Mouse (Mus musculus) telencephalon, adult 2 months (tissue): Measurements from ENCODE around the gene Pcdh19.

ENCODE experiments used
- DNase-seq: peaks from one replicate; pipeline ENCODE4 v3.0.0-alpha.2; 2011; ENCODE audit warnings: low read depth, low spot score

Gene Pcdh19

GRCm38 (mm10) chrX:133657308-133658302 lies 31.2 kb downstream of the Pcdh19 start:
- DNase-seq = peak; percentile 15

DNA sequence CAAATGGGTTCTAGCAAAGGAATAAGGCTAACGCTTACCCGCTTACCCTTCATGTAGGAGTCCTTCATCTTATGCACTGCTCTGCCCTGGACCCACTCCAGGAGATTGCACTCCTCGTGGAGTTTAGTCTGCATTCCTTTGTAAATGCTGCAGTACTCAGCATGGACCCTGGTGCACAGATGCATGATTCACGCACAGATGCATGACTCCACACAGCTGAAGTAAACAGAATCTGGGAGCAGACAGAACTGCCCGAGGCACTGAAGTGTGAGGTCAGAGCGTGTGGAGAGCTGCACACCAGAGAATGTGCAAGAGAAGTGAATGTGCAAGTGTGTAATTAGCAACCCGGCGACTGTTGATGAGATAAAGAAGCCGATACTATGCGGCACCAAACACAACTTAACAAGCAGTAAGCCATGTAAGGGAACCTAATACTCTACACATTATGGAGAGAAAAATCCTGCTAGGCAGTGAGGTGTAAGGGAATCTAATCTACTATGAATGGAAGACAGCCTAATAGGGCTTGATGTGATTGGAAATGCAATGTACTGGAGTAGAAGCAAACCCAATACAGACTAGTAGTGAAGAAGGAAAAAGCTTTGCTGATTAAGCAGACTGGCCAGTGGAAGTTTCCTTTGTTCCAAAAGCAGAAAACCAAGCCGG lies 32.8 kb downstream of the Pcdh19 start:
- no peak for DNase-seq

DNA sequence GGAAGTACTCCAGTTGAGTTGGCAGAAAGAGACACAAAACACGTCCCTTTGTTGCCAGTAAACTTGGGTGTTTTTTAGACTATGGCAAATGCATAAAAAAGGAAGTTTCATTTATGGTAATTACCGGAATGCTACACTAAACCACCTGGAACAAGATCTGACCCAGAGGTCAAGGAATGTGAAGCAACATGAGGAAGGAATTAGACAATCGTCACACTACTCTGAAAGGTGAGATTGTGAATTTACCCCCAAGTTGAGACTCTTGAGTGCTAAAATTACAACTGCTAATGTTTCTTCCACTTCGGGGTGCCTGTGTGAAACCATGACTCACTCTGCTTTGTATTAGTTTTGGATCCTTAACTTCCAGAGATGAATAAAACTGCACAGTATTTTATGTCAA lies 33.6 kb downstream of the Pcdh19 start:
- no peak for DNase-seq

- no peak for DNase-seq
Observed at GRCm38 (mm10) chrX:133653071-133653470, 35.7 kb downstream of the Pcdh19 start.

GRCm38 (mm10) chrX:133650379-133650778 lies 38.4 kb downstream of the Pcdh19 start:
- DNase-seq = no peak

DNA sequence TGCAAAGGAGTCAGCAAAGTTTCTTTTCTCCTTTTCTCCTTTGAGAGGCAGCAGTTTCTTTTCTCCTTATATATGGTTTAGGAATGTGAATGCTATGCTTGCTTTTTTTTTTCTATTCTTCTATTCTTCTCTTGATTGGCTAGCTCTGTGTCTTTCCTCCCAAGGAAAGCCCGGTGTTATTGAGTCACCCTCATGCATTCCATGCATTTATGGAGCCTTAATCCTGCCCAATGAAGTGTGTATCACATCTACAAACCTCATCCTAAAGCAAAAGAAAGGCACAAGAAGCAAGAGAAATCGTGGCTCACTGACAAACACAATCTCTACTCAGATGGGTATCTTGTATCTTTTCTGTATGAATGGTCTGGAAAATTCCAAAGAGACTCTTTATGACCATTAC lies 41.0 kb downstream of the Pcdh19 start:
- no peak for DNase-seq

DNA sequence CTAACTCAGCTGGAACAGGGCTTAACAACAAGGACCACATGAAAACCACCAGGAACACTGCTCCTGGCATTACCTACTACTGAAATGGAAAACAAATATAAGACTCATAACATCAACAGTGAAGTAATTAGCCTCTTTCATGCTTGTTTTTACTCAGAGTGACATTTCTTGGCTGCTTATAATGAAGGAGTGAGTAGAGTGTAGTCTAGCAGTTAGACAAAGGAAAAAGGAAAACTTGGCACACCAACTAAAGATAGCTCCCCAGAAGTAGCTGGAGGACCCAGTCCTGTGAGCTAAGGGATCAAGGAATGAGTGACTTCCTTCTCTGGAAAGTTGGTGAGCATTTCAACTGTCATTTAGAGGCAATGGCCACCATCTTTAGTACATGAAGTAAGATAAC lies 49.3 kb downstream of the Pcdh19 start:
- no peak for DNase-seq

GRCm38 (mm10) chrX:133629538-133629937 lies 59.2 kb downstream of the Pcdh19 start:
- no peak for DNase-seq

DNA sequence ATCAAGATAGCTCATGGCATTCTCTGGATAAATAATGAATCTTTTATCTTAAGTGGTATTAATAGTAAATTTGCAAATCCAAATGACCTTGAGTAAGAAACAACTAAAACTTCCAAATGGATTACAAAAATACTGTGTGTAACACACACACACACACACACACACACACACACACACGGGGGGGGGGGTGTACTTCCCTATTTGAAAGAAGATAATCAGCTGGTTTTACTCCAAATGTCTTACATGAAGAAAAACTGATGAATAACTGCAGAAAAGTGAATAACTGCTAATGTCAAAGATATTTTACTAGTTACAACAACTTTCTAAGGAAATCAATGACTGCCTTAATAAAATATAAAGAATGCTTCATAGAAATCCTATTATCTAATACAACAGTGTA lies 70.6 kb downstream of the Pcdh19 start:
- no peak for DNase-seq

GRCm38 (mm10) chrX:133605828-133606227 lies 83.0 kb downstream of the Pcdh19 start:
- DNase-seq = no peak

DNA sequence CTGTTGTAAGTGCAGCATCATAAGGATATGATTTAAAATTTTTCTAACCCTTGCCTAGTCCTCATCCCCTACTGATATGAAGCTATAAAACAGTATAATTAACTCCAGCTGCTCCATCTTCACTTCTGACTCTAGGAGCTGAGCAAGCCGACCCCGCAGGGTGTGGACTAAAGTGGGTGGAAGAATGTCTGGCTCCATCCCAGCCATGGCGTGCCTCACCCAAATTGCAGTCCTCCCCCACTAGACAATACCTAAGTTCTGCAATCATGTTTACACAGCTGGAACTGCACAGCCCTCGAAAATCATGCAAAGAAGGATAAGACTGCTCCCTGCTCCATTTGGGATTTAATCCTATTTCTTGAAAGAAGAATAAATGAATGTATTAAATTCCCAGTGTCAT lies 84.5 kb downstream of the Pcdh19 start:
- DNase-seq = no peak

DNA sequence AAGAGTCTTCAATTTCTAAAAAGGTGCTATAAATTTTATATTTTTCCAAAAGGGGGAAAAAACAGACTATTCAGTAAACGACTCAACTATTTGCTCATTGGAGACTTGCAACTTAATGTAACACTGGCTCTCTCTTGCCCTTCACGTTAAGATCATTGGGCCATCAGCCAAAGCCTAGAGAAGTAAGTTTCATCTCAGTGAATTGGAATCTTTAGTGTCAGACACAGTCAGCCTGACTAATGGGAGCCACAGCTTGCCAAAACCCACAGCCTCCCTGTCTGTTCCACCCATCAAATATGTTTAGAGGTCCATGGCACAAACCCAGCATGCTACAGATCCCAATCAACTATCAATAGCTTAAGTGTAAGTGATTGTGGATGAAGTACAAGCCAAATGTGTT lies 86.7 kb downstream of the Pcdh19 start:
- DNase-seq = no peak

DNA sequence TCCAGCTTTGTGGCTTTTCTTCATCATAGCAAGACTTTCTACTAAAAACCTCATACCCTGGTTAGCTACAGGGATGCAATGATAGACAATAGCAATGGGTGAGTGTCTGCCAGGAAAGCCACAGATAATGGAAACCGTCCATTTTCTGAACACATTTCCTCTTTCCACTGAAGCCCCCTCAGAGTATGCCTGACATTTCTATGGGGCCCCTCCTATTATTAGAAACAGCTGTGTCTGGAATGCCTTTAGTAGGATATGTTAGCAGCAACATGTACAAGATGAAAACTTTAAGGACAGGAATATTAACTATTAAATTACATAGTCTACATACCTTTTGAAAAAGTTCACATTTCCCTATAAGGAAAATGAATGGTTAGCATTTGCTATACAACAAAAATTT lies 87.1 kb downstream of the Pcdh19 start:
- no peak for DNase-seq

GRCm38 (mm10) chrX:133601195-133601594 lies 87.6 kb downstream of the Pcdh19 start:
- no peak for DNase-seq

DNA sequence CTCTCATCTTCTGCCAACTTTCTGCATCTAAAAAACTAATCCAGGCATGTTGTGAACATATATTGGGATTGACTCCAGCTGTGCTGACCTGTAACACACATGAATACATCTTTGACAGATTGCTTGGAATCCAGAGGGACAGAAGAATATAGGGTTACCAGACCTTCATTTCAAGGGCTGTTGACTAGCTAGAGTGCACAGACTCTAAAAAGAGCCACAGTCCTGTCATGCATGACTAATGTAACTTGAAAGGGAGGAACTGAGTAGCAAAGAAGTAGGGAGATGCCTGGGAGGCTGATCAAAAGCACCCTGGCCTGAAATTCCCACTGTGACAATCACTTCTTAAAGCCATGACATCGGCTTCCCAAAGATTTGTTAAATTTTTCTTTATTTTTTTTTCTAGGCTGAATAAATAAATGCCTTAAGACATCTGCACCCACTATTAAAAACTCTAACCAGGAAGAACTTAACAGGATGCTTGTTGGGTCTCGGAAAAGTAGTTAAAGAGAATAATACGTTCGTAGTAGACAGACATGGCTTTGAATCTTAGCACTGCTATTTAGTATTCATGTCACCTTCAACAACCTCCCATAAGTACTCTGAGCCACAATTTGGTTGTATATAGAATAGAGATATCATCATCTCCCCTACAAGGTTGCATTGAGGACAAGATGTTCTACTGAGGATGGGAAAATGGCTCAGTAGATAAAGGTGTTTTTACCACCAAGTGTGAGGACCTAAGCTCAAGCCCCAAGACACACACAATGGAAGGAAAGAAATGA lies 113.0 kb downstream of the Pcdh19 start:
- DNase-seq = no peak

DNA sequence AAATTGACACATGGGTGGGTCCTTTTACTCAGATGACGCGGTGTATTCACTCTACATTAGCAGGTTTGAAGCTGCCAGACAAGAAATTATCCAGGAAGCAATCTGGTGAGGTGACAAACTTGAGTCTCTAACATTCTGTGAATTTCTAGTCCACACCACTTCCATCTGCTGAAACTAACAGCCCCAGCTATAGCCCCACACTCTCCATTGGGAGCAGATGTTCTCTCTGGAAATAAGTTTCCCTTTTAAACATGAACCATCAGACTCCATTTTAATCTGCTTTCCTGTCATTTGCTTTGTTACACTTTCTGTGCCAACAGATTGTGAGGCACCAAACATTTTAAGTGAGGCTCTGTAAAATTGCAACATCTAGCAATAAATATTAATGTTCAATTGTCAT lies 123.4 kb downstream of the Pcdh19 start:
- DNase-seq = peak; percentile 17
